Mouse (Mus musculus) liver, postnatal 0 days (tissue): Measurements from ENCODE around the gene Plxna4.

Experiments
- CTCF ChIP-seq: sonication (generic); IDR thresholded peaks from 2 replicates; pipeline ENCODE4 v1.5.1; 2016; ENCODE audit warnings: antibody characterized with exemption, low read depth
- EP300 ChIP-seq: IDR thresholded peaks from 2 replicates; pipeline ENCODE4 v1.6.1; 2016; ENCODE audit warnings: antibody characterized with exemption, low read depth, mild to moderate bottlenecking

DNA sequence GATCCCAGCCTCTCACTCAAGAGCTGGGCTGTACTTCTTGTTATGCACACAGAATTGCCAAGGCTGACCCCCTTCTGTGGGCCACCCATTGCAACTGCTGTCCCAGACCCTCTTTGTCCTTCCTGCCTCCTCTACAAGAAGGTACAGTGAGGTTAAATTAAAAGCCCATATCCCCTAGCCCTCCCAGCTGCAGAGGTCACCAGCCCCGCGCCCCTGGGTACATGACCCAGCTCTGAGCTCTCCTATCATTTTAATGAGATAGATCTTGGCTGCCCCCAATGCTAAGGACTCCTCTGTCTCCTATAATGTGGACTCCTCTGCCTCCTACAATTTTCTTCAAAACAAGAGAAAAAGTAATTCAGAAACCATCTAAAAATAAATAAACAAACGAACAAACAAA is 69.4 kb downstream of the Plxna4 start:
- TF ChIP-seq EP300: no peak
- no peak for TF ChIP-seq CTCF
